Mouse (Mus musculus): Measurements from ENCODE around the gene Kmt2a. TPM values are rescaled to one million over a fixed set of nuclear protein-coding genes. Genes with fewer than 3 reads are reported as not detected.

Gene Kmt2a
- total RNA-seq, 4 experiments from 2014 or later, result 64.3 to 102 (median 73.5) TPM

Other genes with a start within 250 kb of the Kmt2a start
- under 1 TPM in 1 of 4 experiments, not detected in 3; 0.28 TPM for gene Treh, start 208.1 kb downstream of the Kmt2a start, total RNA-seq (2022)
- gene Phldb1, start 146.1 kb downstream of the Kmt2a start, total RNA-seq (2022), result 10 to 100 TPM; 82.9 to 91.9 (median 86.3) TPM
- gene Arcn1, start 113.5 kb downstream of the Kmt2a start, total RNA-seq (2022), result 100 to 1,000 TPM in 1 of 4 experiments, 10 to 100 TPM in 3; 96.2 to 117 (median 98.0) TPM
- 10 to 100 TPM; 60.2 to 78.5 (median 70.8) TPM for gene Ift46, start 113.4 kb downstream of the Kmt2a start, total RNA-seq (2022)
- 10 to 100 TPM; 44.8 to 61.5 (median 58.2) TPM for gene Tmem25, start 82.0 kb downstream of the Kmt2a start, total RNA-seq (2022)
- gene Ttc36, start 78.2 kb downstream of the Kmt2a start, total RNA-seq (2022), result 1 to 10 TPM in 3 of 4 experiments, under 1 TPM in 1; 0.42 to 1.4 (median 1.2) TPM
- gene Atp5l, start 39.4 kb upstream of the Kmt2a start, total RNA-seq (2022), result 100 to 1,000 TPM; 275 to 372 (median 321) TPM
- 10 to 100 TPM; 62.3 to 70.2 (median 68.5) TPM for gene Ube4a, start 84.3 kb upstream of the Kmt2a start, total RNA-seq (2022)
- gene Cd3g, start 99.1 kb upstream of the Kmt2a start, total RNA-seq (2022), result not detected
- not detected for gene Cd3d, start 100.5 kb upstream of the Kmt2a start, total RNA-seq (2022)
- gene Cd3e, start 128.3 kb upstream of the Kmt2a start, total RNA-seq (2022), result under 1 TPM in 1 of 4 experiments, not detected in 3; 0.19 TPM
- 1 to 10 TPM; 1.4 to 1.8 (median 1.6) TPM for gene Mpzl2, start 158.5 kb upstream of the Kmt2a start, total RNA-seq (2022)
- gene Mpzl3, start 173.9 kb upstream of the Kmt2a start, total RNA-seq (2022), result 1 to 10 TPM; 4.0 to 5.7 (median 5.0) TPM
- gene Jaml, start 197.9 kb upstream of the Kmt2a start, total RNA-seq (2022), result 1 to 10 TPM in 2 of 4 experiments, under 1 TPM in 1, not detected in 1; 0.74 to 1.5 (median 1.4) TPM
- gene Scn2b, start 236.5 kb upstream of the Kmt2a start, total RNA-seq (2022), result 100 to 1,000 TPM; 265 to 287 (median 277) TPM